Mouse (Mus musculus): ENCODE measurements around the gene Rps13. TPM values are rescaled to one million over a fixed set of nuclear protein-coding genes. Genes with fewer than 3 reads are reported as not detected.

Rps13 gene
- polyA plus RNA-seq, 1 experiment from 2014 or later, result 840 TPM

DNA sequence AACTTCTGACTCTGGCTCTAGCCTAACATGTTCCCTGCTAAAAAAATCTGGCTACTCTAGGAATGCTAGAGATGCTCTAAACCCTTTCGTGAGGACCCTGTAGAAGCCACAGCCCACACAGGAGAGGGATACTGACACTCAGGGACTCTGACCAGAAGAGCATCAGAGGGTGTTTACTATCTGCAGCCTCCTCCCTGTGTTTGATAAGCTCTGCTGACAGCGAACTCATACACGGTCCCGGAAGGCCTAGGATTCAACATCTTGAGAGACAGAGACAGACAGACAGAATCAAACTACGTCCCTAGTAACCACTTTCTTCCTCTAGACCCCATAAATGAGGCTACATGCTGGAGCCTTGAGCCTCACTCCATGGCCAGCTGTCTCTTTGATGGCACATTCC, 46.0 kb downstream of the Rps13 start:
- Histone ChIP-seq H3K4me3 (replicated peaks) (no peak overlapping the region), H3K27ac (peak overlapping the region; percentile 81), H3K9me3 (replicated peaks) (no peaks in the 10 kb centered on the region), H3K4me1 (peaks cover 63% of the 10 kb centered on the region), H3K4me2 (no peak overlapping the region), H3K27me3 (no peaks in the 10 kb centered on the region), H3K36me3 (no peaks in the 10 kb centered on the region), H3K9ac (no peak overlapping the region)
- 85% methylated on average over 5 of the region's 5 CpGs for WGBS
- ATAC-seq (replicated peaks; ENCODE audit: low FRiP score), result no peak

DNA sequence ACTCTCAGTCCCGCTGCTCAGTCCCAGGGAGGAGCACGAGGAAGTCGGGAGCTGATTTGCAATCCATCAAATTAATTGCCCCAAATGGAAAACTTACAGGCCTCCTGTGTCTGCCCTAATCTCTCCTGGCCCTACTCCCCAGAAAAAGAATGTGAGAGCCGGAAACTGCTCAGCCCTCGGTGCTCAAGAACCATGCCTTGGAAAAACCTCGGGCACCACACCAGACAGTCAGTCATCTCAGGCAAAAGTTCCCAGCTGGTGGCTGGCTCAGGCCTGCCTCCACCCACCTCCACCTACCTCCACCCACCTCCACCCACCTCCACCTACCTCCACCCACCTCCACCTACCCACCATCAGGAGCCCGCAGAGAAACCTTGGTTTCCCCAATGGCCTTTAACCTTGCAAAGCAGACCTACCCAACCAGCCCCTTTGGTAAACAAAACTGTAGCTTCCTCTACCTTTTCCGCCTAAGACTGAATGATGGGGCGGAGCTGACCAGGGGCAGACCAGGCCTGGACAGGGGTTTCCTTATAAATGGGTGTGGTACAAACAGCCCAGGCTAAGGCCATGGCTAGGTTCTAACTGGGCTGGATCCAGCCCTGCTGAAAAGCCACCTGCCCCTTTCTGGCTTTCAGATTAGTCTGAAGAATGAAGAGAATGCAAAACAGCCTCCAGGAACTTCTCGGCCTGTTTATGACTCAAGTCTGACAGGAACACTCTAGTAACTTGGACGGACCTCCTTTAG, 47.2 kb downstream of the Rps13 start:
- peak; percentile 67 for ATAC-seq (replicated peaks; ENCODE audit: low FRiP score)
- no peaks in the 10 kb centered on the region for H3K27me3 ChIP-seq
- 19% methylated on average over 11 of the region's 11 CpGs for WGBS
- no peak overlapping the region for H3K4me3 ChIP-seq (replicated peaks)
- peaks cover 57% of the 10 kb centered on the region for H3K4me1 ChIP-seq
- H3K9ac ChIP-seq, result no peak overlapping the region
- peak overlapping the region; percentile 81 for H3K27ac ChIP-seq
- H3K9me3 ChIP-seq (replicated peaks), result no peaks in the 10 kb centered on the region
- H3K36me3 ChIP-seq, result no peaks in the 10 kb centered on the region
- no peak overlapping the region for H3K4me2 ChIP-seq

DNA sequence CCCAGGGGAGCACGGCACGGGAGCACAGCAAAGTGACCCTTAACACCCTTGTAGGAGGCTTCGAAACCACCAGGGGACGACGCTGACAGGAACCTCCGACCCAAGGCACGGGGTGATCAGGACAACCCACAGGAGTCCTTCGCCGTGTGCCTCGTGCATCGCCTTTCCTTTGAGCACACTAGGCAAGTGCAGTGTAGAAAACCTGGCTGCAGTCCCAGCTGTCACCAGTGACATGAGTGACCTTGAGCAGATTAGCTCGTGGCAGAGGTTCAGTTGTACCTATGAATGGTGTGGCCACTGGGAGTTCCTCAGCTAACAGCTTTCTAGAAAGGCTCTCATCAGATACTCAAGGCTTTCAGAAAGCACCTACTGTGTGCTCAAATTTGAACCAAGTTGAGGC, 47.8 kb downstream of the Rps13 start:
- H3K4me3 ChIP-seq (replicated peaks), result no peak overlapping the region
- H3K9ac ChIP-seq, result no peak overlapping the region
- WGBS, result 51% methylated on average over 12 of the region's 12 CpGs
- peaks cover 62% of the 10 kb centered on the region for H3K4me1 ChIP-seq
- no peak overlapping the region for H3K4me2 ChIP-seq
- H3K9me3 ChIP-seq (replicated peaks), result no peaks in the 10 kb centered on the region
- ATAC-seq (replicated peaks; ENCODE audit: low FRiP score), result no peak
- H3K27me3 ChIP-seq, result no peaks in the 10 kb centered on the region
- no peaks in the 10 kb centered on the region for H3K36me3 ChIP-seq
- H3K27ac ChIP-seq, result peak overlapping the region; percentile 81

DNA sequence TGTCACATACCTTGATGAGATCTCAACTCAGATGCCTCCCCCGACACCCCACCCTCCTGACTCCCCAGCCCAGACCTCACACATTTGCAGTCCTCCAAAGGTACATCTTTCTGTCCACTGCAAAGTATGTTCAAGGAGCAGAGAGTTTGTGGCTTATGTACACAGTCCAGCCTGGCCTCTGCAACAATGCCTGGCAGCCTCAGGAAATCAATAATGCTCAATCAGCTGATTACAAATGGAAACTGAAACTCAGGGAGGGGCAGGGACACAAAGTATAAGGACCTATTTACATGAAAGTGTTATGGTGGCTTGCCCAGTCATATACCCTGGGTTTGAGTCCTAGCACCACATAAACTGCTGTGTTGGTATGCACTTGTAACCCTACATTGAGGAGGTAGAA, 48.8 kb downstream of the Rps13 start:
- Histone ChIP-seq H3K36me3 (no peaks in the 10 kb centered on the region), H3K27ac (no peak overlapping the region), H3K4me3 (replicated peaks) (no peak overlapping the region), H3K4me2 (no peak overlapping the region), H3K27me3 (no peaks in the 10 kb centered on the region), H3K4me1 (peaks cover 66% of the 10 kb centered on the region), H3K9me3 (replicated peaks) (no peaks in the 10 kb centered on the region), H3K9ac (no peak overlapping the region)
- no peak for ATAC-seq (replicated peaks; ENCODE audit: low FRiP score)
- 80% methylated on average over 1 of the region's 1 CpGs for WGBS

DNA sequence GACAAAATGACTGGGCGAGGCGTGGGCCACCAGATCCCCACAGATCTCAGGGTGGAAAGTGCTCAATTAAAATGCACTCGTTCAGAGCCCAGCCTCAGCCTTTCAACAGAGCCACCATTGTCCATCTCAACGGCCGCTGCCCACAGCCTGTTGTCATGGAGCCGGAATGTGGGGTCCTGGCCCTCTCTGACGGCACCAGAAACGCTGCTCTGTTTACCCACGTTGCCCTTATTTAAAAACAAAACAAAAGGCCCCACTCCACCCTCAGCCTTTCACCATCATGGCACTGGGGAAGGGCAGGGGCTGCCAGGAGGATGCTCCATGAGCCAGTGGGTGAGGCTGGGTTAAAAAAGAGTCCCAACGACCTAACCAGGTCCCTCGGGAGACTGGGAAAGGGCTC, 51.2 kb downstream of the Rps13 start:
- peaks cover 52% of the 10 kb centered on the region for H3K4me1 ChIP-seq
- no peaks in the 10 kb centered on the region for H3K27me3 ChIP-seq
- no peak overlapping the region for H3K27ac ChIP-seq
- no peaks in the 10 kb centered on the region for H3K9me3 ChIP-seq (replicated peaks)
- H3K9ac ChIP-seq, result no peak overlapping the region
- no peak overlapping the region for H3K4me2 ChIP-seq
- 37% methylated on average over 11 of the region's 11 CpGs for WGBS
- no peak for ATAC-seq (replicated peaks; ENCODE audit: low FRiP score)
- no peaks in the 10 kb centered on the region for H3K36me3 ChIP-seq
- no peak overlapping the region for H3K4me3 ChIP-seq (replicated peaks)

Other genes starting within 250 kb of the Rps13 start
- gene Gm4353, start 249.6 kb downstream of the Rps13 start, polyA plus RNA-seq (2015; fragmentation: Nextera tagmentation; extraction: Ambion mirVana), result 0.35 and 0.79 TPM in 2 replicates
- gene Plekha7, start 25.8 kb downstream of the Rps13 start, polyA plus RNA-seq (2015; fragmentation: Nextera tagmentation; extraction: Ambion mirVana), result 14.1 and 14.4 TPM in 2 replicates
- gene Pik3c2a, start 109.3 kb upstream of the Rps13 start, polyA plus RNA-seq (2015; fragmentation: Nextera tagmentation; extraction: Ambion mirVana), result 30.5 and 33.1 TPM in 2 replicates
- gene Nucb2, start 170.2 kb upstream of the Rps13 start, polyA plus RNA-seq (2015; fragmentation: Nextera tagmentation; extraction: Ambion mirVana), result 14.3 and 15.2 TPM in 2 replicates